Mouse (Mus musculus) c-Kit-positive CD71-positive TER-119-negative erythroid progenitor cells, embryonic 14.5 days (primary cell): Measurements from ENCODE around the gene Gm5941.
"Not testable (repeated sequence)": the region's sequence is repeated elsewhere in the genome, so short reads cannot be mapped to it uniquely, and the experiment has no call there.

Source experiments
- DNase-seq: peaks from one replicate; pipeline ENCODE4 v3.0.0-alpha.2; 2013; ENCODE audit warnings: low read depth

Gm5941 gene

GRCm38 (mm10) chrX:92489649-92490048, at the start of gene Gm5941:
Gene Gm5941 (plus strand): TSS chrX:92489949.
- not testable (repeated sequence) for DNase-seq

- DNase-seq, result no peak
These were observed 29.3 kb upstream of the Gm5941 start for GRCm38 (mm10) chrX:92460496-92460895.

GRCm38 (mm10) chrX:92464773-92465172, 25.0 kb upstream of the Gm5941 start:
- DNase-seq, result no peak

- no peak for DNase-seq
These were observed 8.5 kb downstream of the Gm5941 start for GRCm38 (mm10) chrX:92498254-92498653.

- DNase-seq, result no peak
These were observed 38.1 kb downstream of the Gm5941 start for GRCm38 (mm10) chrX:92527826-92528225.
